Mouse (Mus musculus): ENCODE measurements around the gene Taf1c. TPM values are rescaled to one million over a fixed set of nuclear protein-coding genes. Genes with fewer than 3 reads are reported as not detected.

Taf1c gene
- polyA plus RNA-seq, 1 experiment from 2014 or later: 14.9 TPM

Other genes starting within 250 kb of the Taf1c start
- gene Mlycd, start 210.3 kb downstream of the Taf1c start, polyA plus RNA-seq (2015; fragmentation: Nextera tagmentation; extraction: Ambion mirVana): 11.8 and 13.8 TPM in 2 replicates
- gene Osgin1, start 171.1 kb downstream of the Taf1c start, polyA plus RNA-seq (2015; fragmentation: Nextera tagmentation; extraction: Ambion mirVana): 0.10 and 0.28 TPM in 2 replicates
- gene Necab2, start 158.5 kb downstream of the Taf1c start, polyA plus RNA-seq (2015; fragmentation: Nextera tagmentation; extraction: Ambion mirVana): 34.9 and 37.6 TPM in 2 replicates
- gene Slc38a8, start 103.5 kb downstream of the Taf1c start, polyA plus RNA-seq (2015; fragmentation: Nextera tagmentation; extraction: Ambion mirVana): not detected in 2 replicates
- 67.7 and 70.4 TPM in 2 replicates for gene Mbtps1, start 46.5 kb downstream of the Taf1c start, polyA plus RNA-seq (2015; fragmentation: Nextera tagmentation; extraction: Ambion mirVana)
- gene Hsdl1, start 30.0 kb downstream of the Taf1c start, polyA plus RNA-seq (2015; fragmentation: Nextera tagmentation; extraction: Ambion mirVana): 153 and 157 TPM in 2 replicates
- 0.12 and 0.15 TPM in 2 replicates for gene Dnaaf1, start 30.0 kb downstream of the Taf1c start, polyA plus RNA-seq (2015; fragmentation: Nextera tagmentation; extraction: Ambion mirVana)
- gene Adad2, start 7.5 kb upstream of the Taf1c start, polyA plus RNA-seq (2015; fragmentation: Nextera tagmentation; extraction: Ambion mirVana): not detected in 2 replicates
- 0.08 and 0.47 TPM in 2 replicates for gene Kcng4, start 30.5 kb upstream of the Taf1c start, polyA plus RNA-seq (2015; fragmentation: Nextera tagmentation; extraction: Ambion mirVana)
- 2.0 and 2.1 TPM in 2 replicates for gene Wfdc1, start 61.1 kb upstream of the Taf1c start, polyA plus RNA-seq (2015; fragmentation: Nextera tagmentation; extraction: Ambion mirVana)
- gene Atp2c2, start 94.8 kb upstream of the Taf1c start, polyA plus RNA-seq (2015; fragmentation: Nextera tagmentation; extraction: Ambion mirVana): not detected in 2 replicates
- gene Tldc1, start 173.2 kb upstream of the Taf1c start, polyA plus RNA-seq (2015; fragmentation: Nextera tagmentation; extraction: Ambion mirVana): 10.9 and 11.0 TPM in 2 replicates
- 79.8 and 105 TPM in 2 replicates for gene Cotl1, start 235.3 kb upstream of the Taf1c start, polyA plus RNA-seq (2015; fragmentation: Nextera tagmentation; extraction: Ambion mirVana)